Mouse (Mus musculus) midbrain, embryonic 14.5 days (tissue): ENCODE data around the gene Mgat2. TPM values are rescaled to one million over a fixed set of nuclear protein-coding genes. Genes with fewer than 3 reads are reported as not detected.
A peak's percentile ranks its signal among the peaks of the same experiment; 100 is the strongest.

Source experiments
- ATAC-seq: fragments of 200-750 bp; cut with Nextera tagmentation; 2 replicates; pipeline ENCODE4 v1.8.0; 2017; ENCODE audit warnings: moderate number of reproducible peaks, moderate library complexity; ENCODE audit not compliant: low FRiP score, low TSS enrichment
- DNase-seq: peaks from one replicate; pipeline ENCODE4 v3.0.0-alpha.2; 2015
- H3K27ac ChIP-seq: fragments of 300-500 bp; sonication (generic); replicated peaks from 2 replicates; pipeline ENCODE4 v1.5.1; 2014; ENCODE audit warnings: mild to moderate bottlenecking, low read depth, low read length, moderate library complexity
- H3K27me3 ChIP-seq: fragments of 300-500 bp; sonication (generic); 2 replicates; pipeline ENCODE4 v1.6.1; 2014; ENCODE audit warnings: low read length, control low read depth, mixed read lengths; ENCODE audit not compliant: control insufficient read depth, insufficient read depth
- H3K36me3 ChIP-seq: fragments of 300-500 bp; sonication (generic); 2 replicates; pipeline ENCODE4 v1.6.1; 2014; ENCODE audit warnings: low read length, control low read depth; ENCODE audit not compliant: control insufficient read depth, insufficient read depth
- H3K4me1 ChIP-seq: fragments of 300-500 bp; sonication (generic); 2 replicates; pipeline ENCODE4 v1.6.1; 2014; ENCODE audit warnings: mild to moderate bottlenecking, antibody characterized with exemption, low read length, control low read depth; ENCODE audit not compliant: control insufficient read depth, insufficient read depth
- H3K4me2 ChIP-seq: fragments of 300-500 bp; sonication (generic); 2 replicates; pipeline ENCODE4 v1.6.1; 2014; ENCODE audit warnings: mild to moderate bottlenecking, low read length, moderate library complexity
- H3K4me3 ChIP-seq: fragments of 300-500 bp; sonication (generic); replicated peaks from 2 replicates; pipeline ENCODE4 v1.5.1; 2014; ENCODE audit warnings: low read depth, low read length
- H3K9ac ChIP-seq: fragments of 300-500 bp; sonication (generic); replicated peaks from 2 replicates; pipeline ENCODE4 v1.6.1; 2014; ENCODE audit warnings: mild to moderate bottlenecking, low read length, moderate library complexity
- H3K9me3 ChIP-seq: fragments of 300-500 bp; sonication (generic); 2 replicates; pipeline ENCODE4 v1.6.1; 2016; ENCODE audit warnings: low read length, control low read depth, mixed read lengths; ENCODE audit not compliant: control insufficient read depth
- WGBS: fragments of 180-500 bp; shearing (Covaris S2); extraction: QIAGEN DNeasy Blood & Tissue Kit; methylation state at CpG from one replicate; pipeline ENCODE4 v1.1.7; 2014; 5-methylcytosine and 5-hydroxymethylcytosine counted together
- polyA plus RNA-seq: library from polyadenylated mRNA; unstranded; fragments of >200 nt; fragmentation: Nextera tagmentation; extraction: Ambion mirVana; gene quantifications from 2 replicates; pipeline ENCODE4 v1.2.1, GENCODE M21; 2014

Gene Mgat2
- polyA plus RNA-seq, 1 experiment from 2014 or later = 39.9 TPM

GRCm38 (mm10) chr12:69198985-69199384 is 15.0 kb downstream of the Mgat2 start:
- no peak overlapping the region for H3K4me3 ChIP-seq
- peaks cover 23% of the 10 kb centered on the region for H3K4me1 ChIP-seq
- H3K9ac ChIP-seq = no peak overlapping the region; the same call in 1 of the 2 replicates
- DNase-seq = no peak
- no peak for ATAC-seq
- H3K27me3 ChIP-seq = no peaks in the 10 kb centered on the region
- H3K36me3 ChIP-seq = peaks cover 7% of the 10 kb centered on the region
- H3K9me3 ChIP-seq = no peaks in the 10 kb centered on the region
- peak overlapping the region; percentile 95 for H3K4me2 ChIP-seq
- H3K27ac ChIP-seq = no peak overlapping the region

GRCm38 (mm10) chr12:69204052-69204833 is 20.3 kb downstream of the Mgat2 start, which contains the start of gene Gm49384:
Gm49384 (minus strand) TSS chr12:69204267.
- Histone ChIP-seq H3K4me3 (no peak within 1 kb of the TSS), H3K9me3 (no peaks in the 10 kb centered on the region), H3K36me3 (peaks cover 7% of the 10 kb centered on the region), H3K4me2 (peak within 1 kb of the TSS; percentile 24; the same call in 1 of the 2 replicates), H3K27me3 (no peaks in the 10 kb centered on the region), H3K27ac (no peak within 1 kb of the TSS), H3K4me1 (peaks cover 2% of the 10 kb centered on the region; the same call in 1 of the 2 replicates), H3K9ac (no peak within 1 kb of the TSS)
- 67% methylated on average over 16 of the region's 16 CpGs for WGBS
- DNase-seq (peak; percentile 79), ATAC-seq (no peak)

GRCm38 (mm10) chr12:69207396-69207795 is 23.4 kb downstream of the Mgat2 start:
- H3K27me3 ChIP-seq = no peaks in the 10 kb centered on the region
- H3K4me1 ChIP-seq = 0 out of 2 replicates have a peak, but pooled peaks cover 2% of the 10 kb centered on the region
- no peaks in the 10 kb centered on the region for H3K9me3 ChIP-seq
- no peak overlapping the region for H3K4me3 ChIP-seq
- WGBS = 94% methylated on average over 8 of the region's 8 CpGs
- no peak overlapping the region for H3K4me2 ChIP-seq
- ATAC-seq (no peak), DNase-seq (no peak)
- no peak overlapping the region for H3K27ac ChIP-seq
- H3K36me3 ChIP-seq = 0 out of 2 replicates have a peak, but pooled peaks cover under 1% of the 10 kb centered on the region
- H3K9ac ChIP-seq = no peak overlapping the region

GRCm38 (mm10) chr12:69207926-69208325 is 24.0 kb downstream of the Mgat2 start:
- DNase-seq (no peak), ATAC-seq (no peak)
- Histone ChIP-seq H3K4me1 (0 out of 2 replicates have a peak, but pooled peaks cover 2% of the 10 kb centered on the region), H3K4me2 (no peak overlapping the region), H3K27me3 (no peaks in the 10 kb centered on the region), H3K9ac (no peak overlapping the region), H3K9me3 (no peaks in the 10 kb centered on the region), H3K36me3 (no peaks in the 10 kb centered on the region), H3K4me3 (no peak overlapping the region), H3K27ac (no peak overlapping the region)
- WGBS = 91% methylated on average over 7 of the region's 7 CpGs

GRCm38 (mm10) chr12:69208520-69208919 is 24.6 kb downstream of the Mgat2 start:
- Histone ChIP-seq H3K4me1 (0 out of 2 replicates have a peak, but pooled peaks cover 2% of the 10 kb centered on the region), H3K4me2 (no peak overlapping the region), H3K4me3 (no peak overlapping the region), H3K27me3 (no peaks in the 10 kb centered on the region), H3K9ac (no peak overlapping the region), H3K9me3 (no peaks in the 10 kb centered on the region), H3K36me3 (no peaks in the 10 kb centered on the region), H3K27ac (no peak overlapping the region)
- whole genome bisulfite sequencing = 91% methylated on average over 2 of the region's 2 CpGs
- no peak for DNase-seq
- no peak for ATAC-seq

GRCm38 (mm10) chr12:69210056-69210979 is 26.4 kb downstream of the Mgat2 start:
- no peak overlapping the region for H3K4me3 ChIP-seq
- DNase-seq (no peak), ATAC-seq (no peak)
- no peaks in the 10 kb centered on the region for H3K4me1 ChIP-seq
- H3K9ac ChIP-seq = no peak overlapping the region
- no peaks in the 10 kb centered on the region for H3K9me3 ChIP-seq
- H3K36me3 ChIP-seq = no peaks in the 10 kb centered on the region
- H3K27ac ChIP-seq = no peak overlapping the region
- H3K27me3 ChIP-seq = no peaks in the 10 kb centered on the region
- no peak overlapping the region for H3K4me2 ChIP-seq
- WGBS = 92% methylated on average over 18 of the region's 18 CpGs

GRCm38 (mm10) chr12:69211057-69211456 is 27.1 kb downstream of the Mgat2 start:
- DNase-seq (peak; percentile 63), ATAC-seq (no peak)
- H3K27ac ChIP-seq = no peak overlapping the region
- H3K36me3 ChIP-seq = no peaks in the 10 kb centered on the region
- H3K27me3 ChIP-seq = no peaks in the 10 kb centered on the region
- H3K4me2 ChIP-seq = no peak overlapping the region
- no peaks in the 10 kb centered on the region for H3K9me3 ChIP-seq
- 90% methylated on average over 5 of the region's 5 CpGs for WGBS
- H3K9ac ChIP-seq = no peak overlapping the region
- H3K4me1 ChIP-seq = no peaks in the 10 kb centered on the region
- H3K4me3 ChIP-seq = no peak overlapping the region

- H3K4me1 ChIP-seq = no peaks in the 10 kb centered on the region
- H3K4me3 ChIP-seq = no peak overlapping the region
- no peaks in the 10 kb centered on the region for H3K36me3 ChIP-seq
- WGBS = 96% methylated on average over 13 of the region's 13 CpGs
- ATAC-seq = no peak
- DNase-seq = no peak
- no peak overlapping the region for H3K27ac ChIP-seq
- H3K9me3 ChIP-seq = no peaks in the 10 kb centered on the region
- no peaks in the 10 kb centered on the region for H3K27me3 ChIP-seq
- no peak overlapping the region for H3K9ac ChIP-seq
- H3K4me2 ChIP-seq = no peak overlapping the region
Observed at GRCm38 (mm10) chr12:69213186-69213777, 29.3 kb downstream of the Mgat2 start.
